Mouse (Mus musculus) stomach, embryonic 14.5 days (tissue): ENCODE data around the gene Eif3m. TPM values are rescaled to one million over a fixed set of nuclear protein-coding genes. Genes with fewer than 3 reads are reported as not detected.
"Not testable (repeated sequence)": the region's sequence is repeated elsewhere in the genome, so short reads cannot be mapped to it uniquely, and the experiment has no call there.

ENCODE experiments used
- ATAC-seq: fragments of 200-750 bp; cut with Nextera tagmentation; 2 replicates; pipeline ENCODE4 v1.8.0; 2017; ENCODE audit warnings: low read depth, moderate TSS enrichment; ENCODE audit not compliant: insufficient number of reproducible peaks, insufficient read depth, low FRiP score
- H3K27ac ChIP-seq: fragments of 300-500 bp; sonication (generic); 2 replicates; pipeline ENCODE4 v1.5.1; 2014; ENCODE audit warnings: mild to moderate bottlenecking, low read length, moderate library complexity, mixed read lengths
- H3K27me3 ChIP-seq: fragments of 300-500 bp; sonication (generic); 2 replicates; pipeline ENCODE4 v1.6.1; 2014; ENCODE audit warnings: low read length, control low read depth, mixed read lengths; ENCODE audit not compliant: control insufficient read depth, insufficient read depth
- H3K36me3 ChIP-seq: fragments of 300-500 bp; sonication (generic); 2 replicates; pipeline ENCODE4 v1.6.1; 2014; ENCODE audit warnings: mild to moderate bottlenecking, control low read depth, low read length, moderate library complexity, mixed read lengths; ENCODE audit not compliant: control insufficient read depth, insufficient read depth
- H3K4me1 ChIP-seq: fragments of 300-500 bp; sonication (generic); 2 replicates; pipeline ENCODE4 v1.6.1; 2014; ENCODE audit warnings: low read length, control low read depth, mixed read lengths; ENCODE audit not compliant: control insufficient read depth, insufficient read depth
- H3K4me2 ChIP-seq: fragments of 300-500 bp; sonication (generic); replicated peaks from 2 replicates; pipeline ENCODE4 v1.6.1; 2014; ENCODE audit warnings: low read depth, low read length, control low read depth
- H3K4me3 ChIP-seq: fragments of 300-500 bp; sonication (generic); 2 replicates; pipeline ENCODE4 v1.5.1; 2014; ENCODE audit warnings: low read depth, low read length, control low read depth
- H3K9ac ChIP-seq: fragments of 300-500 bp; sonication (generic); replicated peaks from 2 replicates; pipeline ENCODE4 v1.6.1; 2014; ENCODE audit warnings: low read depth, mild to moderate bottlenecking, control low read depth, low read length, moderate library complexity, mixed read lengths
- H3K9me3 ChIP-seq: fragments of 300-500 bp; sonication (generic); 2 replicates; pipeline ENCODE4 v1.6.1; 2016; ENCODE audit warnings: low read depth, low read length, control low read depth; ENCODE audit not compliant: control insufficient read depth
- WGBS: fragments of 180-500 bp; shearing (Covaris S2); extraction: QIAGEN DNeasy Blood & Tissue Kit; methylation state at CpG from one replicate; pipeline ENCODE4 v1.1.7; 2014; 5-methylcytosine and 5-hydroxymethylcytosine counted together
- polyA plus RNA-seq: library from polyadenylated mRNA; unstranded; fragments of >200 nt; fragmentation: Nextera tagmentation; extraction: Ambion mirVana; gene quantifications from 2 replicates; pipeline ENCODE4 v1.2.1, GENCODE M21; 2014

Gene Eif3m
- polyA plus RNA-seq, 1 experiment from 2014 or later, result 300 TPM

DNA sequence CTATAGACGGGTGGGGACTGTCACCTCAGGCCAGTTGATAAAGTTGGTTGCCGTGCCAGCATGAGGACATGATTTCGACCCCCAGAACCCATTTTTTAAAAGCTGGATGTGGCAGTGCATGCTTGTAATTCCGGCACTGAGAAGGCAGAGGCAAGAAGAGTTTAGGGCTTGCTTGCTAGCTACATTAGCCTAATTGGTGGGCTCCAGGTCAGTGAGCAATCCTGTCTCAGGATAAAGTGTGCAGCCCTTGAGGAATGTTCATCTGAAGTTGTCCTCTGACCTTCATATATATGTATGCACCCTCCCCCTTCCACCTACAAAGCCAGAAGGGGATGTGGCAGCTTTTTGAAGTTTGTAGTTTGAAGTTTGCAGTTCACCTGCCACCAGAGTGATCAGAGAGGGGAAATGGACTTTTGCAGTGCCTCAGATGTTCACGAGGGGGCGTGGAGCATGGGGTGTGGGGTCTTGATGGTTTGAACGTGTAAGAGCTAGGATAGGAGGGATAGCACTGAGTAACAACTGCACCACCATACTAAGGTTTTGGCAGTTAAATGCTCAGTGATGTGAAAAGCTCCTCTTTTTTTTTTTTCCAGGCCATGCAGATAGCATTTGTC is 21.2 kb upstream of the Eif3m start:
- no peaks in the 10 kb centered on the region for H3K27me3 ChIP-seq
- H3K9me3 ChIP-seq, result no peaks in the 10 kb centered on the region
- H3K9ac ChIP-seq, result no peak overlapping the region
- no peak overlapping the region for H3K27ac ChIP-seq
- no peak overlapping the region for H3K4me2 ChIP-seq
- WGBS, result 67% methylated on average over 7 of the region's 7 CpGs
- H3K36me3 ChIP-seq, result no peaks in the 10 kb centered on the region
- no peaks in the 10 kb centered on the region for H3K4me1 ChIP-seq
- no peak for ATAC-seq
- H3K4me3 ChIP-seq, result no peak overlapping the region

DNA sequence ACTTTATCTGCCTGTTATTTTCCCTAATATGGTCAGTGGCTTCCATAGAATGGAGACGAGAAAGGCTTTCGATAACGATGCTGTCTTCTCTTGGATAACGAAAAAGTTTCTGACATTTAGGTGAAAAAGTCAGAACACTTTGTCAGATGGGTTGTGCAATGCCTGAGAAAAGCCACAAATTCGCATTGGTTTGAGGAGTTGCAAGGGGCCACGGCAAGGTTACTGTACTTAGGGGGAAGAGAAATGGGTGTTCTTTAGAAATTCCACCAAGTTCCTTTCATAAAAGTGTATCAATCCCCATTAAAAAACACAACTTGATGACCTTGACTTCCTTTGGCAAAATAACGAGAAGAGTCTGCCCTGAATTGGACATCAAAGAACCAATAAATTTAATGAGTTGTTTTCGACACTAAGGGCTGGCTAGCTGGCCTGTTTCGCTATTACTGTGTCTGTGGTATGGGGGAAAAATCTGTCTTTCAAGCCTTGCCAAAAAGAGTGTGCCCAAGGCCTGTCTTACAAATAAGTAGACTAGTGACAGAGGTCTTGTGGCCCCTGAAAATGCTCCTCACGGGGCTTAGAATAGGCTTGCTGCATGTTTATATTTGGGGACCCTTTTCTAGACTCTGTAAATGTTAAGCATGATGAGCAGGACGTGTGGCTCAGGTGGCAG is 19.7 kb upstream of the Eif3m start:
- no peaks in the 10 kb centered on the region for H3K27me3 ChIP-seq
- 68% methylated on average over 11 of the region's 11 CpGs for WGBS
- H3K4me2 ChIP-seq, result no peak overlapping the region
- H3K4me3 ChIP-seq, result no peak overlapping the region
- H3K4me1 ChIP-seq, result no peaks in the 10 kb centered on the region
- H3K36me3 ChIP-seq, result no peaks in the 10 kb centered on the region
- ATAC-seq, result no peak; the same call in 1 of the 2 replicates
- H3K9me3 ChIP-seq, result no peaks in the 10 kb centered on the region
- no peak overlapping the region for H3K27ac ChIP-seq
- no peak overlapping the region for H3K9ac ChIP-seq

DNA sequence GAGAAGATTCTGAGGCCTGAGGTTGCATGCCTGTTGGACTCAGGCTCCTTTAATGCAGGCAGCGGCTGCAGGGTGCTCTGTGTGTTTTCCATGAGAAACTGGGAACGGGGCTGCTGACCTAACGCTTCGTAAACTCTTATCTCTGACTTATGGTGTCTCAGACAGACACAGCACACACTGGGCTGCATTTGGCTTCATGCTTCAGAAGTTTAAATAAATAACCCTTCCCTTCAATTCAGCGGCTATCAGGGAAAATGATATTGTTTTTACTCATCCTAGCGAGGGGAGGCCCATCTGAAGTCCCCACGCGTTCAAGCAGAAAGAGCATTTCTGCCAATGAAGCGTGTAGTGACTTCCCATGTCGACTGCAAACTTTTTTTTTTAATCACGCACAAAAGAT is 19.1 kb upstream of the Eif3m start:
- no peak overlapping the region for H3K4me2 ChIP-seq
- no peak overlapping the region for H3K27ac ChIP-seq
- no peaks in the 10 kb centered on the region for H3K27me3 ChIP-seq
- 45% methylated on average over 11 of the region's 11 CpGs for WGBS
- ATAC-seq, result no peak
- no peak overlapping the region for H3K4me3 ChIP-seq
- no peaks in the 10 kb centered on the region for H3K9me3 ChIP-seq
- no peak overlapping the region for H3K9ac ChIP-seq
- no peaks in the 10 kb centered on the region for H3K4me1 ChIP-seq
- H3K36me3 ChIP-seq, result no peaks in the 10 kb centered on the region

- no peak overlapping the region for H3K9ac ChIP-seq
- no peak overlapping the region for H3K4me2 ChIP-seq
- no peak overlapping the region for H3K27ac ChIP-seq
- H3K4me3 ChIP-seq, result no peak overlapping the region
- H3K36me3 ChIP-seq, result no peaks in the 10 kb centered on the region
- H3K27me3 ChIP-seq, result no peaks in the 10 kb centered on the region
- no peaks in the 10 kb centered on the region for H3K9me3 ChIP-seq
- ATAC-seq, result no peak
- H3K4me1 ChIP-seq, result no peaks in the 10 kb centered on the region
- WGBS, result 87% methylated on average over 3 of the region's 3 CpGs
Measured at GRCm38 (mm10) chr2:105034084-105034483, 17.2 kb upstream of the Eif3m start.

- Histone ChIP-seq H3K27ac (no peak overlapping the region), H3K9me3 (no peaks in the 10 kb centered on the region), H3K4me3 (no peak overlapping the region), H3K36me3 (no peaks in the 10 kb centered on the region), H3K4me2 (no peak overlapping the region), H3K9ac (no peak overlapping the region), H3K27me3 (no peaks in the 10 kb centered on the region), H3K4me1 (no peaks in the 10 kb centered on the region)
- ATAC-seq, result no peak
- WGBS, result 90% methylated on average over 5 of the region's 5 CpGs
Measured at GRCm38 (mm10) chr2:105030505-105030904, 13.6 kb upstream of the Eif3m start.

- 55% methylated on average over 5 of the region's 5 CpGs for WGBS
- H3K9ac ChIP-seq, result no peak overlapping the region
- no peaks in the 10 kb centered on the region for H3K9me3 ChIP-seq
- H3K4me2 ChIP-seq, result no peak overlapping the region
- H3K4me3 ChIP-seq, result no peak overlapping the region
- H3K27ac ChIP-seq, result no peak overlapping the region
- no peaks in the 10 kb centered on the region for H3K27me3 ChIP-seq
- no peaks in the 10 kb centered on the region for H3K4me1 ChIP-seq
- ATAC-seq, result no peak
- no peaks in the 10 kb centered on the region for H3K36me3 ChIP-seq
Measured at GRCm38 (mm10) chr2:105028806-105029205, 11.9 kb upstream of the Eif3m start.

GRCm38 (mm10) chr2:105026950-105027695 is 10.2 kb upstream of the Eif3m start:
- no peak overlapping the region for H3K9ac ChIP-seq

DNA sequence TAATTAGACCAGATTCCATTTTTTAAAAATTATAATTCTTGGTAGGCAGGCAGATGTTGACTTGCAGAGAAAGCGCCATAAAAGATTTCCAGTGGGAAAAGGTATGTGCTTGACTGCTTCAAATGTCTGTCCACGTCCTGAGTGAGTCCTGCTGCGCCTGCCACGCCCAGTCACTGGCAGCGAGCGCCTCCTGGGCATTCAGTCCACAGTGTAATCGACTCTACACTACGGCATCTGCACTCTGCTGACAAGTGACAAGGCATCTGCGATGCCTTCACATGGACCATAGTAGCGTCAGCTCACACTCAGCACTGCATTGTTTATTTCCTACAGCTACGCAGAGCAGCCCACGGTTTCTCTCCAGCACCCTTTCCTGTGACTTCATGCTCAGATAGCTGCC is 8.7 kb upstream of the Eif3m start:
- H3K4me1 ChIP-seq, ATAC-seq: not testable (repeated sequence)

More at GRCm38 (mm10) chr2:105026950-105027695, 10.2 kb upstream of the Eif3m start:
- Histone ChIP-seq H3K27ac (no peak overlapping the region), H3K36me3 (no peaks in the 10 kb centered on the region), H3K4me1 (no peaks in the 10 kb centered on the region), H3K27me3 (no peaks in the 10 kb centered on the region), H3K4me2 (no peak overlapping the region), H3K4me3 (no peak overlapping the region), H3K9me3 (no peaks in the 10 kb centered on the region)
- 54% methylated on average over 22 of the region's 22 CpGs for WGBS
- no peak for ATAC-seq

More for the DNA sequence above, 8.7 kb upstream of the Eif3m start:
- H3K4me3 ChIP-seq, H3K36me3 ChIP-seq, H3K27me3 ChIP-seq, H3K27ac ChIP-seq, H3K9ac ChIP-seq, H3K9me3 ChIP-seq, H3K4me2 ChIP-seq: not testable (repeated sequence)
- WGBS, result 75% methylated on average over 12 of the region's 12 CpGs
